Mouse (Mus musculus) brain, embryonic 18.5 days (tissue): ENCODE measurements around the gene Gnai2.

Source experiments
- DNase-seq: peaks from one replicate; pipeline ENCODE4 v3.0.0-alpha.2; 2012; ENCODE audit warnings: low read depth, low spot score

Gene Gnai2

DNA sequence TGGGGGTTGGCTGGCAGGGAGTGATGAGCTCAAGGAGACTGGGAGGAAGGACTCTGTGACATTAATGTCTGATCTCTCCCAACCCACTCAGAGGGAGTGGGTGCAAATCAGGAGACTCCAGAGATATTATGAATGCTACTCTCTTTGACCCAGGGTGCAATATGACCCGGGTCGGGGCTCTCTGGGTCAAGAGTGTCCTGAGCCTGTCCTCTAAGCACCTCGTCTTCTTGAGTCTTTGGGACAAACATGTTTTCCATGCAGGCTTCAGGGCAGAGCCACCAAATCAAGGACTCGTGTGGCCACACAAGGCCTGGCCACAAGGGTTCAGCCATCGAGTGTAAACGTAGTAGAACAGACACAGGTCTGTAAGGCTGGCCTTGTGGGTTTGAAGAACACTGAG, 22.9 kb upstream of the Gnai2 start:
- no peak for DNase-seq

DNA sequence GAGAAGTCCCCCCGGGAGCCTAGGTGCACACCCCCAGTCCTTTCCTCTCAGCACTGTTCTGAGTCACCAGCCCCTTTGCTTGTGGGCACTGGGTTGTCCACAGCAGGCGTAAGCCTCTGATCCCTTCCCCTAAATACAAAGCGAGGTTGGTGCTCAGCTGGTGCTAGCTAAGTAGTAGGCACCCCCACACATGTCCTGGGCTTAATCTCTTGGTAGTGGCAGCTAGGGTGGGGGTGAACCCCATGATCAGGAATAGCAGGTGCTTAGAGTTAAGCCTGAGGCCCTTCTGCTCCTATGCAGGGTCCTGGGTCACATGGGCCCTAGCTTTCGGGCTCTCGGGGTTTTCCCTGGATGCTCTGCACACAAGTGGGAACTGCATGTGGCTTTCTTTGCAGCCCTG, 22.0 kb upstream of the Gnai2 start:
- no peak for DNase-seq

DNA sequence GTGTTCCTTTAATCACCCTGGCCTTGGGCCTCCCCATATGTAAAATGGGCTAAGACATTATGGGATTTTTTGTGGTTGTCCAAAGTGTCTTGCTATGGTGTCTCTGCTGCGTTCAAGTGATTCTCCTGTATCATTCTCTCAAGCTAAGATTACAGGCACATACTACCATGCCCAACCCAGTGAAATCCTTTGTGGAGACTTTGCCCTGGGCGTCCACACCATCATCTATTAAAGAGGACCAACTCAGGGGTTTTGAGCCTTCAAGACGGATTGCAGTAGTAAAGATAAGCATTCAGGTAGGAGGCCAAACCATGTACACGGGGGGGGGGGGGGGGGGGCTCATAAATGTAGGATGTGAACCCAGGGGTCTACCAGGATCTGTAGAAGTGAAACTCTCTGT, 19.4 kb upstream of the Gnai2 start:
- no peak for DNase-seq

DNA sequence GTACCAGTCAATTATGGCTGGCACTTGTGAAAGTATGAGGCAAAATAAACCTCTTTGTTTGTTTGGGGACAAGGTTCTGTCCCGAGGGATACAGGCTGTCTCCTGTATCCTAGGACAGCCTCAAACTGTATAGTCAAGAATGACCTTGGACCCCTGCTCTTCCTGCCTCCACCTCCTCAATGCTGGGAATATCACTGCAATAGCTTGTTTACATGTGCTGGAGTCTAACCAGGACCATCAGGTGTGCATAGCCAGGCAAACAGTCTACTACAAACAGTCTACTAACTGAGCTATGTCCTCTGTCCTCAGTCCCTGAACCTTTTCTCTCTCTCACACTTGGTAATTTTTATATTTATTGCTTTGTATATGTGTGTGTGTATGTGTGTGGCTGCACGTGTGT, 18.3 kb upstream of the Gnai2 start:
- DNase-seq, result no peak

DNA sequence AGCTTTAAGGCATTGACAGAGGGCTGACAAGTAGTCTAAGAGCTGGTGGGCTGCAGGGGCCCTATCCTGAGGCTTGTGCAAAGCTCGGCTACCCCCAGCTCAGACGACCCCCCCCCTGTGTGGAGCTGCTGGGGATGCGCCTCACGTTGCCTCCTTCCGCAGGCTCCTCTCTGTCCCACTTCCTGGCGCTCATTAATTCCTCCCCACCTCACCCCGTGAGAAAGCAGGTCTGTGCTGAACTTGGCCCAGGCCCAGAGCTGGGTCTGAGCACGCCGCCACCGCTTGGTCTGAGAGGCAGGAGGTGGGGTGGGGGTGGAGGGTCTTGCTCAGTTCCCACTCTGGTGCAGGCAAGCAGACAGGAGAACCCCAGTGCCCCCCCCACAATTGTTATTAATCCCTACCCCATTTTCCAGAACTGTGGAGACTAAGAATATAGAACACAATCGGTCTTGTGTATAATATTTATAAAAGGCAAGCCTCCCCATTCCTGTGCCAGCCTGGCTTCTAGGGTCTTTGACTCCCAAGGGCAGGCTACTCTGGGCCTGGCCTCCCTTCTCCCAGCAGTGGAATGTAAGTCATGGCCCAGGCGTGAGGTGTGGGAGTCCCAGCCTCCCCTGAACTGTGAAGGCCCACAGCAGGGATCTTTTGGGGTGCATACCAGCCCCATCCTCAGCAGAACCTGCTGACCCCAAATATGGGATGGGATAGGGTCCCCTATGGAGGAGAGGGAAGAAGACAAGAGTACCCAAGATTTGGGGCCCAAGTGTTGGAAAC, 15.7 kb upstream of the Gnai2 start:
- DNase-seq, result no peak

DNA sequence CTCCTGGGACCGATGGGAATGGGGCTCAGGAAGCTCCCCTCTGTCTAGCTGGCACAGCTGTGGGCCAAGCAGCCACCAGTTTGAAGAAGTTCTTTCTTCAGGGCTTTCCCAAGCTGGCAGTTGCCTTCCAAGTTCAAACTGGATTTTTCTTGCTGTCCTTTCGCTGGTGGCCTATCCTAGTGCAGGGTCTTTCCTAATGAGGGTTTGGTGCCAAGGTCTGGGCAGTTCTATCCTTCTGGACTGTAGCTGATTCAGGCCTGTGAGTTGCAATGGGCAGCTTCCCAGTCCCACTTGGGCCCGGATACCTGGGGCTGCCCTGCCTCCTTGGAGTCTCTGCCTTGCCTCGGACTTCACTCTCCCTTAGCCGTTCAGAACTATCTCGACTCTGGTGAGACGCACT, 15.1 kb upstream of the Gnai2 start:
- DNase-seq, result no peak

DNA sequence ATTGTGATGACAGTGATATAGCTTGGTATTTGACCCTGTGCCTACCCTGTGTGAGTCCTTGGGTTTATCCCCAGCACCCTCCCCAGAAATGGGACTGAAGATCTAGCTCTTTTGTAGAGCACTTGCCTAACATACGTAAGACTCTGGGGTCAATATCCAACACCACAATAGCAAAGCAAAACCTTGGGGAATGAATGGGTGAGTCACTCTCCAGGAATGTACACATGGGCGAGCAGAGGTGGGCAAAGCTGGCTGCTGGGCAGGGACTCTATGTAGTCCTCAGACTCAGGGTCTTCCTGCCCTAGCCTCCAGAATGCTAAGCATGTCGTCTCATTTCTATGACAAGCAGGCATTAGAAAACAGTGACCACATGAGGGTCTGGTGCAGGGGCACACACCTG, 13.6 kb upstream of the Gnai2 start:
- DNase-seq, result no peak

DNA sequence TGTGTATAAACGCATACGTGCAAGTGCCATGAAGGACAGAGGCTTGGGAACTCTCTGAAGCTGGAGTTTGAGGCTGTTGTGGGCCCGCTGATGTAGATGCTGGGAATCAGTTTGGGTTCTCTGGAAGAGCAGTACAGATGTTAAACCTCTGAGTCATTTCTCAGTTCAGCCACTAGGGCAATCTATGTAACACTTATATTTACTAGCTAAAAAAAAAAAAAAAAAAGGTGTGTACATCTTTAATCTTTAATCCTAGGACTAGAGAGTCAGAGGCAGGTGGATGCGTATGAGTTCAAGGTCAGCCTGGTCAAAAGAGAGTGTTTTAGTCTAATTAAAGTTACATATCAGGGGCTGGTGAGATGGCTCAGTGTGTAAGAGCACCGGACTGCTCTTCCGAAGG, 11.8 kb upstream of the Gnai2 start:
- no peak for DNase-seq

DNA sequence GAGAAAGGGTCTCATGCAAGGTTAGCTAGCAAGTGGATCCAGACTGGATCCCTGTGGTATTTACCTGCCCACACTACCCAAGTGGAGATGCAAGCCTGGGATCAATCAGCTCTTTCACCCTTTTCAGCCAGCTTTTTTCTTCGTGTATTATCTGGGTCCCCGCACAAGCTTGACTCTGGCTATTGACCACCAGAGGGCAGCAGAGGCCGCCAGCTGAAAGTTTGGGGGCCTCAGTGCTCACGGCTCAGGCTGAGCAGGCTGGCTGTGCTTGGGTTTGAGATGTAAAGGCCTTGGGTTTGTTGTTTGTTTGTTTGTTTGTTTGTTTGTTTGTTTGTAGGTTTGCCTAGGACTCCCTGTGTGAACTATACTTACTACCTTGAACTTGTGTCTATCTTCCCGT, 10.4 kb upstream of the Gnai2 start:
- DNase-seq, result no peak

DNA sequence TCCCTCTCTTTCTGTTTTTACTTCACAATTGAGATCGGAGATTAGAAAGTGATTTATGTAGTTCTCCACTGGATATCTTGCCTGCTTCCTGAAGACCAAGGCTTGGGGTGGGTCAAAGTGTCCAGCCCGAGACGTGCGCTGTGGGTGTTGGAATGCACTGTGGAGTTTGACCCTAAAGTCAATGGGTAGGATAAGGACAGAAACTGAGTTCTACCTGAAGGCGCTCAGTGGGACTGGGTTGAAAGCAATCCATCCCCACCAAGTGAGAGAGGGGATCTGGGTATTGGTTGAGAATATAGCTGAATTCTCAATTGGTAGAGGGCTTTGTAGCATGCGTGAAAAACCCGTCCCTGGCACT, 10.0 kb upstream of the Gnai2 start:
- DNase-seq, result no peak

DNA sequence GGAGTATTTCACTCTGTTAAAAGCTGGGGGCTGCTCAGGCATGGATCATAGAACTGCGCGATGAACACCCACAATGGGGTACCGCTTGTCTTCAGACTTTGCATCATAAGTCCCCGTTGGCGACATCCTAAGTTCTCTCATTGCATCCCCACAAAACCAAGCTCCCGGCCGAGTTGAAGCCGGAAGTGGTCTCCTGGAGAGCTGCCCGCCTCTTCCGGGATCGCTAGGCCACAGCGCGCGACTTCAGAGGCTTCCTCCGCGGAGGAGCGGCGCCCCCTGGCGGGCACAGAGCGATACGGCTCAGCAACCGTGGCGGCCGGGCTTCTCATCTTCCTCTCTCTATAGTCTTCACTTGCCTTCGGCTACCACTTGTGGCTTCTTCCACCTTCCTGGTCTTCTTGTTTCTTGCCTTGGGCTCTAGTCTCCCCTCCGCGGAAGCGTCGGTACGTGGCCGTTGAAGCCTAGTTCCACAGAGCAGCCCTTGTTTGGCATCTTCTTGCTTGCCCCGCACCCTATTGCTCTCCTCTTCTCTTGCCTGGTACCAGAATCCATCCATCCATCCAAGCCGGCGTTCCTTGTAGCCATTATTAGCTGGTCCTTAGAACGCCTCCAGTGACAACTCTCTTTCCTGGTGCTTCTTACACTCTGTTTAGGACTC, 9.5 kb upstream of the Gnai2 start:
- DNase-seq, result no peak

DNA sequence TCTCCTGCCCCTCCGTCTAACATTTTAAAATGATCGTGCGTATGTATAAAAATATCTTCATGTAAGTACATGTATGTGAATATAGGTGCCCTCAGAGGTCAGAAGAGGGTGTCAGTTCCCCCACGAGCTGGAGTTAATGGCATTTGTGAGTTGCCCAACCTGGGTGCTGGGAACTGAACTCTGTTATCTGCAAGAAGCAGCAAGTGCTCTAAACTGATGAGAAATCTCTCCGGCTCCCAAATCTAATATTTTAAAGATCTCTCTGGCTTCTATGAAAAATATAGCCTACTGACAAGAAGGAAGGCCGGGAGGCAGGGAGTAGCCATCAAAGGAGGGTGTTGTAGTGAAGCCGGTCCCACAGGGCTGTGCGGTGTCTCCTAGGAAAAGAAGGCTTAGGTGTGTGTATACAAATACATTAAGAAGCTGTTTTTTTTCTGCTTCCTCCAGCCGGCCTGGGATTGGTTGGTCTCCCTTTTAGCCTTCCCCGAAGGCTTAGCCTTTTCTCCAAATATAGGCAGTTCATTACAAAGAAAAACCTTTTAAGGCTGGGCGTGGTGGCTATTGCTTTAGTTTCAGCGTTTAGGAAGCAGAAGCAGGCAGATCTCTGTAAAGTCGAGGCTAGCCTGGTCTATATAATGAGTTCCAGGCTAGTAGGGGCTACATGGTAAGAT, 8.5 kb upstream of the Gnai2 start:
- DNase-seq, result no peak

DNA sequence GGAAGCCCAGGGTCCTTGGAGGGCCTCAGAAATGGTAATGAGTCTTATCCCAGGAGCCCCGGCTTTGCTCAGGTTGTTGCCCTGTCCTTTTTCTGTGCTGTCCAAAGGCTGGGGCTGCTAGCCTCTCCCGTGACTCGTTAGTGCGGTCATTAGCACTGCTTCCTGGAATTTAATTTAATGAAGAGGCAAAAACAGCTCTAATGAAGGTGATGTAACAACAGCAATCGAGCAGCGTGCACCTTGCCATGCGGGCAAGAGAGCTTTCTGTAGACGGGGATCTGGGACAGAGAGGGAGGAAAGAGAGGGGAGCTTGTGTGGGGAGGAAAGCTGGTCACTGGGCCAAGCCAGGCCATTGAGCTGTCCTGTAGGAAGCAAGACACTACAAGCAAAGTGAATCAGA, 6.5 kb upstream of the Gnai2 start:
- no peak for DNase-seq

DNA sequence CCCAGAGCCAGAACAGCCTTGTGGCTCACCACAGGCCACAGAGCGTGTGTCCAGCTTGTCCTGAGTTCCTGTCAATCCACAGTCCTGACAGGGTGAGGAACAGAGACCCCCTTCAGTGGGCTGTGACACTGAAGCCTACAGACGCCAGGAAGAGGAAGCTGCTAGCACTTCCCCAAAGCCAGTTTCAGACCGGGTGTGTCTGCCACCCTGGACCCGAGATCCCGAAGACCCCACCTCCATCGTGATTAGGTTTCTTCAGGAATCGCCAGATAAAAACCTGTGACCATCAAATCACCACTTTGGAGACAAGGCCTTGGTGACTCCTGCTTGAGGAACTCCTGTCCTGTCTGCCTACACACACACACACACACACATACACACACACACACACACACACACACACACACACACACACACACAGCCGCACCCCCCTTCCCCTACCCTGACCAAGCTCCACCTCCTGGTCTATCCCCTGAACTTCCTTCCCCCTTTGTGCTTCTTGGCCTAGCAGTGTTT, 5.1 kb upstream of the Gnai2 start:
- no peak for DNase-seq

DNA sequence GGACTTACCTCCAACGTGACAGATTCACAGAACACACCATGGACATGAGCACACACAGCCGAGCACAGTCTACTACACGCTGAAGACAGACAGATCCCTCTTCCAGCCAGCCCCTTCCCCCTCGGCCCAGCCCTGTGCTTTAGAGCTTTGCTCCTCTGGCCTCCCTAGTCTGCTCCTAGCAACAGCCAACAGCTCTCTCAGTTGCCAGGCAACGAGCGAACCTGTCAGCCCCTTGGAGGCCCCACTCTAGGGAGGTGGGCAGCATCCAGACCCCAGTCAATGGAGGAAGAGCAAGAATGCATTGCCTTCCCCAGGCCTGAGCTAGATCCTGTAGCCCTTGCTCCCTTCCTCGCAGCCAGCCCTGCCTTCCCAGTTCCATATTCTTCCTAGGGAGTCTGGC, 1.9 kb upstream of the Gnai2 start:
- DNase-seq, result no peak

DNA sequence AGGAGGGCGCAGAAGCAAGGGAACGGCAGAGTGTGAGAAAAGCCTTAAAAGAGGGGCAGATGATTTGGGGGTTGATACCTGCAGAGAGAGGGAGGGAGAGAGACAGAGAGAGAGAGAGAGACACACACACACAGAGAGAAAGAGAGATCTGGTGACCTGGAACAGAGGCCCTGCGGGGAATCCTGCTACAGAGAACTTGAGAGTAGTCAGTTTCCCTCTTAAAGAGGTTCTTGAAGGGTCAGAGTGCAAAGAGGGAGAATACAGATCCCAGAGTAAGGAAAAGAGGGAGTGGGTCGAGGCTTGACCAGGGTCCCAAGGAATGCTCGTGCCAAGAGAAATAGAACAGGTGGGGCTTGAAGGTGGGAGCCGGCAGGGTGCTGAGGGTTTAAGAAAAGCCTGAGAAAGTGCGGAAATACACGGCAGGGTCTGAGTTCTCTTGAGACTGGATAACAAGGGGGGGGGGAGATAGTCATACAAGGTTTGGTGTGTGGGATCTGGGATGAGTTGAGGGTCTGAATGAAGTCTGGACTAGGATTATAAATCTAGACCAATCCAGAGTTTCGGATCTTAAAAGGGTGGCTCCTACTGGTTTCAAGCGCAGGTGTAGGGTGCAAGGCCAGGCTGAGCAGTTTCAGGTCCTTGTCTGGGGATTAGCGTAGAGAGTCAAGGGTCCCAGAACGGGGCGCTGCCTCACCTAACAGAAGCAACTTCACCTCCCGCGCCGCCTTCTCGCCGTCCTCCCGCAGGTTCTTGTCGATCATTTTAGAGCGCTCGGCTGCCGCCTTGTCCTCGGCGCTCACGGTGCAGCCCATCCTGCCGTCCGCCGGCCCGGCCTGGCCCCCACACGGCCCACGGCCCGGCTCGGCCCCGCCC, 525 bp downstream of the Gnai2 start:
- DNase-seq, result no peak

DNA sequence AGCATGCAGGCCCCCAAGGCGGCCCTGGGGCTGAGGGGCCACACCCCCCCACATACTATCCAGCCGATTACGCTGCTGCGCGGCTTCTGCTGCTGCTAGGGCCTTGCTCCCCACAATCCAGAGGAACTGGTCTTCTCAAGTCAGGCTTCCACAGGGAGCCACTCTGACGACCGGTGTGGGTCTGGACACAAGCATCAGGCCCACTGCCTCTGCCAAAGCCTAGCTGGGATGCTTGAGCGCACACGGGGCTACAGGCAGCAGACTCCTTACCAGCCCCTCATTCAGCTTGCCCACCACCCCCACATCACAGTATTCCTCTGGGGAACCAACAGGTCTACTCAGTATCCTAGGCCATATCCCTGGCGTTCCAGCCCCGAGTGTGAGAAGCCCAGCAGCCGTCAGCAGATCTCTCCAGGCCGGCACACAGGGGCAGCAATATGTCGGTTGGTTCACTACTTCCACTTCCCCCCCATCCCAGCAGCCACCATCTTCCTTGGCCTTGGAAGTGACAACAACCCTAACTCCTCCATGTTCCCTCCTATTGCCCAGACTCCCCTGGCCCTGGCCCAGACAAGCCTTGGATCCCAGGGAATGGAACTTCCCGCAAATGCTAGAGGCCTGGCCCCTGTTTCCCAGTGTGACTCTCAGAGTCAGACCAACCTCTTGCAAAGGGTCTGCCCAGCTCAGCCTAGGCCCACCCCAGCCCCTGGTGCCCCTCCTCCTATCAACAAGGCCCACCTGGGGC, 1.3 kb downstream of the Gnai2 start:
- no peak for DNase-seq

DNA sequence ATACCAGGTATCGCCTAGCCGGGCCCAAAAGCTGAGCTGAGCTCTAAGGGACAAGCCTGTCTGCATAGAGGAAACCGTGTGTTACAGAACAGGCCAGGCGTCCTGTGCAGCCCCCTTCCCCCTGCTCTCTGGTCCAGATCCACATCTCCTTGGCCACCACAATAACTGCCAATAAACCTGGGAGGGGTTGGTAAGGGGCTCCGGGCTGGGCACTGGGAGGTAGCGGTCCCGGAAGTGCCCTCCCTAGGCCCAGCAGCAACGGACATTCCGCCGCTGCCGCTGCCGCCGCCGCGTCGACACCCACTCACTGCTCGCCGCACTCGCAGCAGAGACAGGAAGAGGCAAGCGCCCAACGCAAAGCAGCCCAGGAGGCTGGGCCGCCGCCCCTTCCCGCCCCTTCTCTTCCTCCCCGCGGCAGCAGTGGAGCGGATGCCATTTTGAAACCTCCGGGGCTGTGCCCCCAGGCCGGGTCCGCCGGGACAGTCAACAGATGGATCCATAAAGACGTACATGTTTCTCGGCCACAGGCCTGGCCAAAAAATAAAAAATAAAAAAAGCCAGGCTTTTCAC, 2.0 kb downstream of the Gnai2 start:
- no peak for DNase-seq

DNA sequence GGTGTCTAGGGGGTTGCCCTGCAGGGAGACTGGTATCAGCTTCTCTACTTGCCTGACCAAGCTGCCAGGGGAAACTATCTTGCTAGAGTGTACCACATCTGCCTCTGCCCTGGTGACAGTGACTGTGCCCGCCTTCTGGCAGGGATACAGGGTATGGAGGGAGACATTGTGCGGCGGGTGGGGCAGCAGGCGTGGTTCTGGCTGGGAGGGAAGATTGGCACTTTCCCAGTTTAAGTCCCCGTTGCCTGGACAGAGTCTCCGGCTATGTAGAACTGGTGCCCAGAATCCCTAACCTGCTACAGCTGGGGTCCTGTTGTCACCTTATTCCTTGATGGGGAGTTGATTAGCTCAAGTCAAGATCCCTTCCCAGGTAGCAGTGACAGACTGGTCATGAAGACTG, 2.7 kb downstream of the Gnai2 start:
- DNase-seq, result no peak

DNA sequence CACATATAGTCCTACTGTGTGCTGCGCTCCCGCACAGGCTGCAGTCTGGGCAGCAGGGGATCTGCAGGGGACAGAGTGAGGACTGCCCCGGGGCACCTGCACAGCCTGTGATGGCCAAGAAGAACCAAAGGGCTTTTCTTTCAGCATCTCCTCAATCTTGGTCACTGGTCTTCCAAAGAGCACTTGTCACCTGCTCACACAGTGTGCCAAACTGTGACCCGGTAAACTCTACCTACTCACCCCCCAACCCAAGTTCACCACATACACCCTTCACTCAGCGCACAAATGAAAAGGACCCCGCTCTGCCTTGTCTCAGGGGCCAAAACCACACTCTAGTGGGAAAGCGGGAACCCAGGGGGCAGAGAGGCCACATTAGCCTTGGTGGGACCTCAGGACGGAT, 3.3 kb downstream of the Gnai2 start:
- no peak for DNase-seq

DNA sequence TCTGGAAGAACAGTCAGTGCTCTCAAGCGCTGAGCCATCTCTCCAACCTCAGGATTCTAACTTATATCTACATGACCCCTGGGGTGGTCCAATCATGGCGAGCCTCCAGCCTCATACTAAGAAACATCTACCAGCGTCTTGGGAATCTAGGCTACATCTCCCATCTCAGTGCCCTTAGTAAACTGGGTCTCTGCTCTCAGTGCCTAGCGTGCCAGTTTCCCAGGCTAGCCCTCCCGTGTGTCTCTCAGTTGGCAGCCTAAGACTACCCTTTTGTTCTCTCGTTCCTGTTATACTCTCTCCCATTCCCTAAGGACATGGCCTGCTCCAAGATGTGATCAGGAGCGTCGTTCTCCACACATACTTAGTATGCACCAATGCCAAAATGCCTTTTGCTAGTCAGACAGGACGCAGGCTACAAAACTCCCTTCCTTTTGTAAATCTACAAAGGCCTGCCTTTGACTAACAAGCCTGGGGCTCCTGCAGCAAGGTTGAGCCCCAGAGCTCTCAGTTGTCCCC, 3.8 kb downstream of the Gnai2 start:
- DNase-seq, result no peak
